Mouse (Mus musculus): ENCODE results near the gene Ero1l.

Ero1l gene

GRCm38 (mm10) chr14:45318426-45319236, at the start of gene Ero1l:
TSS of gene Ero1l (minus strand) at chr14:45318771.
- peak; percentile 86 for DNase-seq (ENCODE audit: low spot score)

GRCm38 (mm10) chr14:45365196-45365587, 46.6 kb upstream of the Ero1l start:
- DNase-seq (ENCODE audit: low spot score), result no peak

GRCm38 (mm10) chr14:45364211-45365195, 45.9 kb upstream of the Ero1l start:
- no peak for DNase-seq (ENCODE audit: low spot score)

- peak; percentile 95 for DNase-seq (ENCODE audit: low spot score)
Observed at GRCm38 (mm10) chr14:45350931-45351859, 32.6 kb upstream of the Ero1l start, which contains the start of gene Styx. TSS of gene Styx (plus strand) at chr14:45351093.

- peak; percentile 95 for DNase-seq (ENCODE audit: low spot score)
Observed at GRCm38 (mm10) chr14:45329589-45330181, 11.1 kb upstream of the Ero1l start, which contains the start of gene Psmc6. TSS of gene Psmc6 (plus strand) at chr14:45329788.

- DNase-seq (ENCODE audit: low spot score), result no peak
Observed at GRCm38 (mm10) chr14:45329018-45329588, 10.5 kb upstream of the Ero1l start.

- DNase-seq (ENCODE audit: low spot score), result no peak
Observed at GRCm38 (mm10) chr14:45328072-45328713, 9.6 kb upstream of the Ero1l start.

GRCm38 (mm10) chr14:45325471-45325870, 6.9 kb upstream of the Ero1l start:
- peak; percentile 86 for DNase-seq (ENCODE audit: low spot score)

GRCm38 (mm10) chr14:45323320-45323719, 4.7 kb upstream of the Ero1l start:
- no peak for DNase-seq (ENCODE audit: low spot score)

- DNase-seq (ENCODE audit: low spot score), result no peak
Observed at GRCm38 (mm10) chr14:45322450-45322849, 3.9 kb upstream of the Ero1l start.

- DNase-seq (ENCODE audit: low spot score), result no peak
Observed at GRCm38 (mm10) chr14:45321622-45322021, 3.1 kb upstream of the Ero1l start.

- DNase-seq (ENCODE audit: low spot score), result peak; percentile 86
Observed at GRCm38 (mm10) chr14:45321067-45321466, 2.5 kb upstream of the Ero1l start.

- peak; percentile 37 for DNase-seq (ENCODE audit: low spot score)
Observed at GRCm38 (mm10) chr14:45320111-45320510, 1.5 kb upstream of the Ero1l start.

- DNase-seq (ENCODE audit: low spot score), result no peak
Observed at GRCm38 (mm10) chr14:45319237-45319610, 653 bp upstream of the Ero1l start.

- DNase-seq (ENCODE audit: low spot score), result peak; percentile 38
Observed at GRCm38 (mm10) chr14:45317921-45318411, 605 bp downstream of the Ero1l start.

- DNase-seq (ENCODE audit: low spot score), result no peak
Observed at GRCm38 (mm10) chr14:45316927-45317326, 1.6 kb downstream of the Ero1l start.

GRCm38 (mm10) chr14:45310101-45310500, 8.5 kb downstream of the Ero1l start:
- no peak for DNase-seq (ENCODE audit: low spot score)

- DNase-seq (ENCODE audit: low spot score), result no peak
Observed at GRCm38 (mm10) chr14:45309646-45310045, 8.9 kb downstream of the Ero1l start.

GRCm38 (mm10) chr14:45307630-45308328, 10.8 kb downstream of the Ero1l start:
- no peak for DNase-seq (ENCODE audit: low spot score)

Data from MN1 (cell line).